Mouse (Mus musculus): ENCODE measurements around the gene Vps54. TPM values are rescaled to one million over a fixed set of nuclear protein-coding genes. Genes with fewer than 3 reads are reported as not detected.

The Vps54 gene
- polyA plus RNA-seq, 1 experiment from 2014 or later: 8.4 TPM

- no peak for DNase-seq (ENCODE audit: low spot score)
- 94% methylated on average over 9 of the region's 9 CpGs for WGBS
Measured at GRCm38 (mm10) chr11:21313922-21314657, 75.0 kb downstream of the Vps54 start.

GRCm38 (mm10) chr11:21321577-21321976, 82.5 kb downstream of the Vps54 start:
- Histone ChIP-seq H3K36me3 (ENCODE audit: control insufficient read depth, insufficient read depth, low read length) (peaks cover 22% of the 10 kb centered on the region), H3K4me1 (ENCODE audit: control insufficient read depth, insufficient read depth, low read length) (no peaks in the 10 kb centered on the region), H3K4me2 (ENCODE audit: low read length) (no peak overlapping the region), H3K27me3 (replicated peaks; ENCODE audit: control insufficient read depth, insufficient read depth, low read length) (no peaks in the 10 kb centered on the region), H3K9me3 (replicated peaks; ENCODE audit: control insufficient read depth, low read length) (no peaks in the 10 kb centered on the region), H3K4me3 (ENCODE audit: low read depth, low read length) (no peak overlapping the region), H3K27ac (ENCODE audit: low read depth, low read length) (no peak overlapping the region), H3K9ac (ENCODE audit: low read length) (no peak overlapping the region)
- no peak for ATAC-seq
- DNase-seq (ENCODE audit: low spot score): no peak
- WGBS: 89% methylated on average over 3 of the region's 3 CpGs

More at GRCm38 (mm10) chr11:21313922-21314657, 75.0 kb downstream of the Vps54 start:
- ATAC-seq: no peak
- Histone ChIP-seq H3K4me2 (ENCODE audit: low read length) (no peak overlapping the region), H3K4me3 (ENCODE audit: low read depth, low read length) (no peak overlapping the region), H3K27me3 (replicated peaks; ENCODE audit: control insufficient read depth, insufficient read depth, low read length) (no peaks in the 10 kb centered on the region), H3K27ac (ENCODE audit: low read depth, low read length) (no peak overlapping the region), H3K36me3 (ENCODE audit: control insufficient read depth, insufficient read depth, low read length) (peaks cover 20% of the 10 kb centered on the region), H3K4me1 (ENCODE audit: control insufficient read depth, insufficient read depth, low read length) (no peaks in the 10 kb centered on the region), H3K9me3 (replicated peaks; ENCODE audit: control insufficient read depth, low read length) (no peaks in the 10 kb centered on the region), H3K9ac (ENCODE audit: low read length) (no peak overlapping the region)

- no peak for DNase-seq (ENCODE audit: low spot score)
Measured at GRCm38 (mm10) chr11:21322349-21322748, 83.3 kb downstream of the Vps54 start.

GRCm38 (mm10) chr11:21325781-21326180, 86.7 kb downstream of the Vps54 start:
- Histone ChIP-seq H3K27me3 (replicated peaks; ENCODE audit: control insufficient read depth, insufficient read depth, low read length) (no peaks in the 10 kb centered on the region), H3K4me2 (ENCODE audit: low read length) (no peak overlapping the region), H3K4me3 (ENCODE audit: low read depth, low read length) (no peak overlapping the region), H3K9ac (ENCODE audit: low read length) (no peak overlapping the region), H3K36me3 (ENCODE audit: control insufficient read depth, insufficient read depth, low read length) (peaks cover 40% of the 10 kb centered on the region), H3K9me3 (replicated peaks; ENCODE audit: control insufficient read depth, low read length) (no peaks in the 10 kb centered on the region), H3K4me1 (ENCODE audit: control insufficient read depth, insufficient read depth, low read length) (no peaks in the 10 kb centered on the region), H3K27ac (ENCODE audit: low read depth, low read length) (no peak overlapping the region)
- DNase-seq (ENCODE audit: low spot score): no peak
- 93% methylated on average over 5 of the region's 5 CpGs for WGBS
- no peak for ATAC-seq

More at GRCm38 (mm10) chr11:21322349-21322748, 83.3 kb downstream of the Vps54 start:
- no peak overlapping the region for H3K4me2 ChIP-seq (ENCODE audit: low read length)
- no peaks in the 10 kb centered on the region for H3K27me3 ChIP-seq (replicated peaks; ENCODE audit: control insufficient read depth, insufficient read depth, low read length)
- peaks cover 23% of the 10 kb centered on the region for H3K36me3 ChIP-seq (ENCODE audit: control insufficient read depth, insufficient read depth, low read length)
- H3K9me3 ChIP-seq (replicated peaks; ENCODE audit: control insufficient read depth, low read length): no peaks in the 10 kb centered on the region
- no peaks in the 10 kb centered on the region for H3K4me1 ChIP-seq (ENCODE audit: control insufficient read depth, insufficient read depth, low read length)
- no peak overlapping the region for H3K27ac ChIP-seq (ENCODE audit: low read depth, low read length)
- WGBS: 89% methylated on average over 3 of the region's 3 CpGs
- H3K4me3 ChIP-seq (ENCODE audit: low read depth, low read length): no peak overlapping the region
- ATAC-seq: no peak
- H3K9ac ChIP-seq (ENCODE audit: low read length): no peak overlapping the region

GRCm38 (mm10) chr11:21326770-21327169, 87.7 kb downstream of the Vps54 start:
- ATAC-seq: no peak
- no peak for DNase-seq (ENCODE audit: low spot score)
- 66% methylated on average over 2 of the region's 2 CpGs for WGBS

GRCm38 (mm10) chr11:21327486-21327885, 88.4 kb downstream of the Vps54 start:
- H3K9ac ChIP-seq (ENCODE audit: low read length): no peak overlapping the region
- ATAC-seq (no peak), DNase-seq (ENCODE audit: low spot score) (no peak)
- no peak overlapping the region for H3K4me2 ChIP-seq (ENCODE audit: low read length)
- H3K36me3 ChIP-seq (ENCODE audit: control insufficient read depth, insufficient read depth, low read length): peaks cover 40% of the 10 kb centered on the region
- no peaks in the 10 kb centered on the region for H3K4me1 ChIP-seq (ENCODE audit: control insufficient read depth, insufficient read depth, low read length)
- 93% methylated on average over 5 of the region's 5 CpGs for WGBS
- H3K9me3 ChIP-seq (replicated peaks; ENCODE audit: control insufficient read depth, low read length): no peaks in the 10 kb centered on the region
- H3K27me3 ChIP-seq (replicated peaks; ENCODE audit: control insufficient read depth, insufficient read depth, low read length): no peaks in the 10 kb centered on the region
- H3K4me3 ChIP-seq (ENCODE audit: low read depth, low read length): no peak overlapping the region
- no peak overlapping the region for H3K27ac ChIP-seq (ENCODE audit: low read depth, low read length)

More at GRCm38 (mm10) chr11:21326770-21327169, 87.7 kb downstream of the Vps54 start:
- Histone ChIP-seq H3K9ac (ENCODE audit: low read length) (no peak overlapping the region), H3K36me3 (ENCODE audit: control insufficient read depth, insufficient read depth, low read length) (peaks cover 40% of the 10 kb centered on the region), H3K4me1 (ENCODE audit: control insufficient read depth, insufficient read depth, low read length) (no peaks in the 10 kb centered on the region), H3K27ac (ENCODE audit: low read depth, low read length) (no peak overlapping the region), H3K4me3 (ENCODE audit: low read depth, low read length) (no peak overlapping the region), H3K9me3 (replicated peaks; ENCODE audit: control insufficient read depth, low read length) (no peaks in the 10 kb centered on the region), H3K27me3 (replicated peaks; ENCODE audit: control insufficient read depth, insufficient read depth, low read length) (no peaks in the 10 kb centered on the region), H3K4me2 (ENCODE audit: low read length) (no peak overlapping the region)

GRCm38 (mm10) chr11:21328141-21328540, 89.1 kb downstream of the Vps54 start:
- Histone ChIP-seq H3K27me3 (replicated peaks; ENCODE audit: control insufficient read depth, insufficient read depth, low read length) (no peaks in the 10 kb centered on the region), H3K4me2 (ENCODE audit: low read length) (no peak overlapping the region), H3K4me3 (ENCODE audit: low read depth, low read length) (no peak overlapping the region), H3K36me3 (ENCODE audit: control insufficient read depth, insufficient read depth, low read length) (peaks cover 40% of the 10 kb centered on the region), H3K9me3 (replicated peaks; ENCODE audit: control insufficient read depth, low read length) (no peaks in the 10 kb centered on the region), H3K9ac (ENCODE audit: low read length) (no peak overlapping the region), H3K27ac (ENCODE audit: low read depth, low read length) (no peak overlapping the region), H3K4me1 (ENCODE audit: control insufficient read depth, insufficient read depth, low read length) (no peaks in the 10 kb centered on the region)
- DNase-seq (ENCODE audit: low spot score) (no peak), ATAC-seq (no peak)
- 94% methylated on average over 5 of the region's 5 CpGs for WGBS

GRCm38 (mm10) chr11:21332639-21333295, 93.7 kb downstream of the Vps54 start:
- ATAC-seq: no peak
- H3K9me3 ChIP-seq (replicated peaks; ENCODE audit: control insufficient read depth, low read length): no peaks in the 10 kb centered on the region
- no peaks in the 10 kb centered on the region for H3K4me1 ChIP-seq (ENCODE audit: control insufficient read depth, insufficient read depth, low read length)
- no peak overlapping the region for H3K4me2 ChIP-seq (ENCODE audit: low read length)
- H3K4me3 ChIP-seq (ENCODE audit: low read depth, low read length): no peak overlapping the region
- 94% methylated on average over 5 of the region's 5 CpGs for WGBS
- no peak overlapping the region for H3K9ac ChIP-seq (ENCODE audit: low read length)
- no peak overlapping the region for H3K27ac ChIP-seq (ENCODE audit: low read depth, low read length)
- H3K36me3 ChIP-seq (ENCODE audit: control insufficient read depth, insufficient read depth, low read length): peaks cover 29% of the 10 kb centered on the region
- H3K27me3 ChIP-seq (replicated peaks; ENCODE audit: control insufficient read depth, insufficient read depth, low read length): no peaks in the 10 kb centered on the region
- no peak for DNase-seq (ENCODE audit: low spot score)

- H3K4me3 ChIP-seq (ENCODE audit: low read depth, low read length): no peak overlapping the region
- H3K9me3 ChIP-seq (replicated peaks; ENCODE audit: control insufficient read depth, low read length): no peaks in the 10 kb centered on the region
- H3K9ac ChIP-seq (ENCODE audit: low read length): no peak overlapping the region
- no peaks in the 10 kb centered on the region for H3K27me3 ChIP-seq (replicated peaks; ENCODE audit: control insufficient read depth, insufficient read depth, low read length)
- 97% methylated on average over 1 of the region's 1 CpGs for WGBS
- no peak for ATAC-seq
- DNase-seq (ENCODE audit: low spot score): no peak
- H3K27ac ChIP-seq (ENCODE audit: low read depth, low read length): no peak overlapping the region
- no peaks in the 10 kb centered on the region for H3K4me1 ChIP-seq (ENCODE audit: control insufficient read depth, insufficient read depth, low read length)
- H3K36me3 ChIP-seq (ENCODE audit: control insufficient read depth, insufficient read depth, low read length): 0 out of 2 replicates have a peak, but pooled peaks cover 5% of the 10 kb centered on the region
- H3K4me2 ChIP-seq (ENCODE audit: low read length): no peak overlapping the region
Measured at GRCm38 (mm10) chr11:21337855-21338254, 98.8 kb downstream of the Vps54 start.
